Mouse (Mus musculus) heart, postnatal 0 days (tissue): Measurements from ENCODE around the gene Plekhn1. TPM values are rescaled to one million over a fixed set of nuclear protein-coding genes. Genes with fewer than 3 reads are reported as not detected.
A peak's percentile ranks its signal among the peaks of the same experiment; 100 is the strongest.

ENCODE experiments used
- ATAC-seq: fragments of 200-750 bp; cut with Nextera tagmentation; 2 replicates; pipeline ENCODE4 v1.8.0; 2017; ENCODE audit warnings: low read depth, moderate number of reproducible peaks, moderate library complexity; ENCODE audit not compliant: insufficient read depth
- DNase-seq: peaks from one replicate; pipeline ENCODE4 v3.0.0-alpha.2; 2016; ENCODE audit warnings: low spot score
- H3K27ac ChIP-seq: fragments of 300-500 bp; sonication (generic); 2 replicates; pipeline ENCODE4 v1.5.1; 2014; ENCODE audit warnings: low read depth, mild to moderate bottlenecking
- H3K27me3 ChIP-seq: fragments of 300-500 bp; sonication (generic); 2 replicates; pipeline ENCODE4 v1.6.1; 2014; ENCODE audit warnings: low read length, mixed read lengths; ENCODE audit not compliant: control insufficient read depth, insufficient read depth
- H3K36me3 ChIP-seq: fragments of 300-500 bp; sonication (generic); replicated peaks from 2 replicates; pipeline ENCODE4 v1.6.1; 2014; ENCODE audit warnings: low read length, mixed read lengths; ENCODE audit not compliant: control insufficient read depth, insufficient read depth
- H3K4me1 ChIP-seq: fragments of 300-500 bp; sonication (generic); 2 replicates; pipeline ENCODE4 v1.6.1; 2014; ENCODE audit warnings: antibody characterized with exemption; ENCODE audit not compliant: control insufficient read depth, insufficient read depth
- H3K4me2 ChIP-seq: fragments of 300-500 bp; sonication (generic); 2 replicates; pipeline ENCODE4 v1.6.1; 2014; ENCODE audit warnings: low read depth, mild to moderate bottlenecking, low read length, moderate library complexity
- H3K4me3 ChIP-seq: fragments of 300-500 bp; sonication (generic); 2 replicates; pipeline ENCODE4 v1.5.1; 2014; ENCODE audit warnings: low read depth, low read length
- H3K9ac ChIP-seq: fragments of 300-500 bp; sonication (generic); replicated peaks from 2 replicates; pipeline ENCODE4 v1.6.1; 2014; ENCODE audit warnings: low read depth, low read length, mixed read lengths
- H3K9me3 ChIP-seq: fragments of 300-500 bp; sonication (generic); replicated peaks from 2 replicates; pipeline ENCODE4 v1.6.1; 2016; ENCODE audit warnings: low read length; ENCODE audit not compliant: control insufficient read depth
- CTCF ChIP-seq: IDR thresholded peaks from 2 replicates; pipeline ENCODE4 v1.5.1; 2016; ENCODE audit warnings: antibody characterized with exemption, control low read depth, low read depth
- EP300 ChIP-seq: IDR thresholded peaks from 2 replicates; pipeline ENCODE4 v1.6.1; 2016; ENCODE audit warnings: antibody characterized with exemption, low read depth
- WGBS: fragments of 180-500 bp; shearing (Covaris S2); extraction: QIAGEN DNeasy Blood & Tissue Kit; methylation state at CpG from one replicate; pipeline ENCODE4 v1.1.7; 2014; 5-methylcytosine and 5-hydroxymethylcytosine counted together
- polyA plus RNA-seq: library from polyadenylated mRNA; unstranded; fragments of >200 nt; fragmentation: Nextera tagmentation; extraction: Ambion mirVana; gene quantifications from 2 replicates; pipeline ENCODE4 v1.2.1, GENCODE M21; 2015
- total RNA-seq: library from RNA; depleted of rRNA; stranded (reverse); fragments of >200 nt; gene quantifications from 2 replicates; pipeline ENCODE4 v1.2.3, GENCODE M21; 2014; ENCODE audit warnings: low replicate concordance

Gene Plekhn1
- total and polyA plus RNA-seq, 2 experiments from 2014 or later: 5.9 to 21.9 TPM

DNA sequence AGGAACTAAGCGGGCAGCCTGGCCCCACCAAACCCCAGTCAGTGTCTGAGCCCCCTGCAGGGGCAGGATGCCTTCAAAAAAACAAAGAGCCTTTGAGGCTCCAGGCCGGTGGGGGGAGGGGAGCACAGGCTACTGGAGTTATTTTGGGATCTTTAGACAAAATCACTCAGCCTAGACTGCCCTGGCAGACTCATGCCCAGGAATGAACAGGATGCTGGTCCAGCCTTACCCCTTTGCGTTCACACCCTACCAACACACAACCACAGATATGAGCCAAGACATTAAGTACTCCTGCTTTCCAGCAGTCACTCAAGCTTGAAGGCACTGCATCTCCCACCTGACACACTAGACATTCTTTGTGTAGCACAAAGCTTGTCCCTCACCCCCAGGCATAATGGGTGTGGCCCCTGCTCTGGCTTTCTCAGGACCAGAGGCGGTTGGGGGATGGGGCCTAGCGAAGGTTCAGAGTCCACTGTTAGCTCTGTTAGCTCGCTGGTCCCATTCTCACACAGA lies 45.8 kb downstream of the Plekhn1 start:
- no peaks in the 10 kb centered on the region for H3K9me3 ChIP-seq
- no peak for TF ChIP-seq EP300

DNA sequence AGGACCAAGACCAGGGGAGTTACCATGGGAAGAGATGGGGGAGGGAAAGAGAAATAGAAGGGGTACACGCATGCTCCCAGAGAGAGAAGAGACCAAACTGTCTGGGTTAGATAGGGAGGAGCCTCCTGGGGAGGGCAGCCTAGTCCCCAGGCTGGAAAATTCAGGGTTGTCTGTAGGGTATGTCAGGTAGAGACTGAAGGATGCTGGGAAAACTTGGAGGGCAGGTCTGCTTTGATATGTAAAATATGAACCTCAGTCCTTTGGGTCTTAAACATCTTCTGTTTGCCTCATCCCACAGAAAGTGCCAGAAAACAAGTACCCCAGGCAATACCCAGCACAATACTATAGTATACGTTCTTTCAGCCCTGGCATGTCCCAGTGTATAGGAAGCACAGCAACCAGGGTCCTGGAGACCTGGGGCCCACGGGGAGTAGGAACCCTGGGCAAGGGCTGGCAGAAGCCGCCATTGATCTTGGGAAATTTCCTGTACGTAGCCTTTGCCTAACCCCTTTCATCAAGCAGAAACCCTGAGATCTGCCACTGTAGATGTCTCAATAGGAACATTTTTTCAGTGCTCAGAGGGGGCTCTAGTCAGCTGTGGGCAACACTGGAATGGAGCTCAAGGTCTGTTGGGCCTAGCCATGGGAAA lies 46.4 kb downstream of the Plekhn1 start:
- H3K27me3 ChIP-seq: no peaks in the 10 kb centered on the region
- H3K9ac ChIP-seq: no peak overlapping the region
- no peak for DNase-seq
- H3K4me1 ChIP-seq: peaks cover 34% of the 10 kb centered on the region
- no peak overlapping the region for H3K4me2 ChIP-seq
- H3K4me3 ChIP-seq: no peak overlapping the region
- H3K27ac ChIP-seq: no peak overlapping the region
- no peak for ATAC-seq
- no peaks in the 10 kb centered on the region for H3K9me3 ChIP-seq
- WGBS: 73% methylated on average over 5 of the region's 5 CpGs
- TF ChIP-seq EP300: no peak
- TF ChIP-seq CTCF: no peak
- peaks cover 6% of the 10 kb centered on the region; the same call in 1 of the 2 replicates for H3K36me3 ChIP-seq

More for the DNA sequence above, 45.8 kb downstream of the Plekhn1 start:
- 33% methylated on average over 6 of the region's 6 CpGs for whole genome bisulfite sequencing
- Histone ChIP-seq H3K36me3 (peaks cover 6% of the 10 kb centered on the region; the same call in 1 of the 2 replicates), H3K27ac (no peak overlapping the region), H3K9ac (no peak overlapping the region; the same call in 1 of the 2 replicates), H3K4me3 (no peak overlapping the region), H3K27me3 (no peaks in the 10 kb centered on the region), H3K4me2 (no peak overlapping the region), H3K4me1 (peaks cover 37% of the 10 kb centered on the region)
- DNase-seq (no peak), ATAC-seq (peak; percentile 30; the same call in 1 of the 2 replicates)

DNA sequence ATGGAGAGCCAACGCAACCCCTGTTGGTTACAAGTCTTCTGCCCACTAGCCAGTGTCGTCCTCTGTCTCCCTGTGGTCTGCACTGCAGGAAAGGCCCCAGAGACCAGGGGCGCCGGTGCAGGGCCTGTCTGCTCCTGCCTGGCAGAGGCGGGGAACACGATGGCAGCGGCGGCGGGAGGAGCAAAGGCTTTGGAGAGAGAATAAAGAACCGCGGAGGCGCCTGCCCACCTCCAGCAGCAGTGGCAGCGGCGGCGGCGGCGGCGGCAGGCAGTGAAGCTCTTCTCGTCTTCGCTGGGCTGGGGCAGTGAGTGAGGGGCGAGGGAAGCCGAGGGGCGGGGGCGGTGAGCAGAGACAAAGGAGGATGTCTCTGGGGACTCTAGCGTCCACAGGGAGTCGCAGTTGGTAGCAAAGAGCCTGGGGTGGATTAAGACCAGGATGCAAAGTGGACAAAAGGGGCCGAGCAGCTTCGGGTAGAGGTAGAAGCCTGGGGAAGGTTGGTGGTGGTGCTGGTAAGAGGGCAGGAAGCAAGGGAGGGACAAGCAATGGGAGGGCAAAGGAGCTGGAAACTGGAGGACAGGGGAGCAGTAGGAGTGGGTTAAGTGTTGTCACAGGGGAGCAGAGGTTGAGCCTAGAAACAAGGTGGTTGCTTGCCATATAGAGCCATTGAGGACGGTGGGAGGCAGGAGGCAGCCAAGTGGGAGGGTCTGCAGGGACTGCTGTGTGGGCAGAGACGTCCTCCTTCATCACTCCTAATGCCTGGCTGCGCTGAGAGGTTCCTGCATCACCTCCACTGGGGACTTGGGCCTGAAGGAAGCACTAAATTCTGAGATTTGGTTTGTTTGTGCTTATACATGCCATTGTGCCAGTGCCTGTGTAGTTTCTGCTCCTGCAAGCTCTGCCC lies 48.5 kb downstream of the Plekhn1 start:
- H3K9ac ChIP-seq: peak overlapping the region; percentile 45; the same call in 1 of the 2 replicates
- no peak overlapping the region for H3K27ac ChIP-seq
- peak overlapping the region; percentile 17 for H3K4me3 ChIP-seq
- no peaks in the 10 kb centered on the region for H3K27me3 ChIP-seq
- H3K36me3 ChIP-seq: peaks cover 12% of the 10 kb centered on the region; the same call in 1 of the 2 replicates
- H3K4me2 ChIP-seq: peak overlapping the region; percentile 46
- TF ChIP-seq CTCF (no peak), EP300 (no peak)
- WGBS: 22% methylated on average over 31 of the region's 31 CpGs
- DNase-seq (no peak), ATAC-seq (no peak)
- peaks cover 27% of the 10 kb centered on the region for H3K4me1 ChIP-seq
- no peaks in the 10 kb centered on the region for H3K9me3 ChIP-seq

DNA sequence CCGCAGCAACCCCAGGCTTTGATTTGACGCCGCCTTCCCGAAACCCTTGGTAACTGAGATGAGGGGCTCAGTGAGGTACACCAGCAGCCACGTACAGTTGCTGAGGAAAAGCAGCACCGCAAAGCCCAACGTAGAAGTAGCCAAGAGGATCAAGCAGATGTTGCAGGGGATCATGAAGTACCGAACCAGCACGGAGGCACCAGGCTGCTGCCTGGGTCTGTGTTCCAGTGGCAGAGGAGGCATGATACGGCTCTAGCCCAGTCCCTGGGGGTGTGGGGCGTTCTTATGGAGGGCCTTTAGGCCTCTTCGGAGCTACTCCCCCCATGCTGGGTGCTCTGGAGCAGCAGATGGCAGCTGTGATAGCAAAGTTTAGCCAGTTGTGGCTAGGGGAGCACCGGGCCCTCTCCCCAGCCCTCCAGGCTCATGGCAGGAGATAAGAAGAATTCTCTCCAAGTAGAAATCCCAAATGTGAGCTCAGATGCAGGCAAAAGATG lies 49.2 kb downstream of the Plekhn1 start:
- Histone ChIP-seq H3K36me3 (0 out of 2 replicates have a peak, but pooled peaks cover 18% of the 10 kb centered on the region), H3K9ac (0 out of 2 replicates have a peak overlapping the region, but pooled peaks have one; percentile 45), H3K4me3 (no peak overlapping the region), H3K4me2 (peak overlapping the region; percentile 46), H3K9me3 (no peaks in the 10 kb centered on the region), H3K27me3 (no peaks in the 10 kb centered on the region), H3K27ac (no peak overlapping the region), H3K4me1 (peaks cover 27% of the 10 kb centered on the region)
- no peak for TF ChIP-seq CTCF
- no peak for TF ChIP-seq EP300
- WGBS: 82% methylated on average over 13 of the region's 13 CpGs
- ATAC-seq: no peak
- no peak for DNase-seq

DNA sequence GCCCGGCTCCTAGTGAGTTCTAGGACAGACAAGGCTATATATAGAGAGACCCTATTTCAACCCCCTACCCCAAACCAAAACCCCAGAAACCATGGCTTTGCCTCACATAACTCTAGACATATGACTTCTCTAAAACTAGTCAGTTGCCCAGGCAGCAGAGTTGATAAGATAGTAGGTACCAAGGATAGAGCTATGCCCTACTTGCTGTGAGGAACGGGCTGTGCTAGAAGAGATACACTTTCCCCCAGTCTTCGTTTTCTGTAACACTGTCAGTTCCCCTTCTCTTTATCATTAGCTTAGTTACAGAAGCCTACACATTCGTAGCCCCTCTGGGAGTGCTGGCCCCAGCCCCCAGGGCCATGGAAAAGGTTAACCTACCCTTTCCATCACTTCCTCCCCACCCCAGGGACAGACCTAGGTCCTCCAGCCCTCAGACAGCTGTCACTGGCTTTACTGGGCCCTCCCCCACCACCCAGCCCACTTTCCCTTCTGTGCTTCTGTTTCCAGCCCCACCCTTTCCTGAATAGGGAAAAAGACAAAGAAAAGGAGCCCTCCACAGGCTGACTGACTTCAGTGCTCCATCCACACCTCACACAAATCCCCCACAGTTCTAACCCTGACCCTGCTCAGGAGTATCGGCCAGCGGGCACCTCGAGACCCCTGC lies 50.2 kb downstream of the Plekhn1 start:
- peak overlapping the region; percentile 25 for H3K4me2 ChIP-seq
- 0 out of 2 replicates have a peak overlapping the region, but pooled peaks have one; percentile 2 for H3K9ac ChIP-seq
- no peak overlapping the region for H3K4me3 ChIP-seq
- DNase-seq: peak; percentile 42
- H3K9me3 ChIP-seq: no peaks in the 10 kb centered on the region
- ATAC-seq: peak; percentile 42; the same call in 1 of the 2 replicates
- peak overlapping the region; percentile 28; the same call in 1 of the 2 replicates for H3K27ac ChIP-seq
- no peaks in the 10 kb centered on the region for H3K27me3 ChIP-seq
- WGBS: 62% methylated on average over 7 of the region's 7 CpGs
- H3K36me3 ChIP-seq: 0 out of 2 replicates have a peak, but pooled peaks cover 21% of the 10 kb centered on the region
- peaks cover 25% of the 10 kb centered on the region for H3K4me1 ChIP-seq
- TF ChIP-seq CTCF (no peak), EP300 (no peak)
